Mouse (Mus musculus): ENCODE results near the gene Zfp3. TPM values are rescaled to one million over a fixed set of nuclear protein-coding genes. Genes with fewer than 3 reads are reported as not detected.

Zfp3 gene
- polyA plus RNA-seq, 1 experiment from 2014 or later: 2.2 TPM

DNA sequence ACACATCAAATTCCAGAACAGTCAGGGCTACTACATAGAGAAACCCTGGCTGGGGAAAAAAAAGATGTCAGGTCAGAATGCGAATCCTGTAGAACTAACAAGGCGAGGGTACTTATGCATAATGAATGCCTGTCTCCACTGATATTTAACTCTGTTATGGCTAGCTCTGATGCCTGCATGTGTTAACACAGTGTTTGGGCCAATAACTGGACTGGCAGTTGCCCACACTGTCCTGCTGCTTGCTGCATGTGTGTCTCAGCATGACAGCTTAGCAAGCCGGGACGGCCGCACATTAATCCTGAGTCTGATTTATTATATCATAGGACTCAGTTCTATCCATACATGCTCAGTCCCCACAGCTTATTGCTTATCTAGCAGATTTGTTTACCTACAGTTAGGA, 47.0 kb downstream of the Zfp3 start:
- Histone ChIP-seq H3K27ac (no peak overlapping the region), H3K9ac (no peak overlapping the region), H3K36me3 (no peaks in the 10 kb centered on the region), H3K4me1 (no peaks in the 10 kb centered on the region), H3K9me3 (replicated peaks) (no peaks in the 10 kb centered on the region), H3K4me3 (no peak overlapping the region), H3K27me3 (replicated peaks) (no peaks in the 10 kb centered on the region), H3K4me2 (no peak overlapping the region)
- ATAC-seq: no peak
- 85% methylated on average over 5 of the region's 5 CpGs for WGBS (ENCODE audit: insufficient replicate concordance)

DNA sequence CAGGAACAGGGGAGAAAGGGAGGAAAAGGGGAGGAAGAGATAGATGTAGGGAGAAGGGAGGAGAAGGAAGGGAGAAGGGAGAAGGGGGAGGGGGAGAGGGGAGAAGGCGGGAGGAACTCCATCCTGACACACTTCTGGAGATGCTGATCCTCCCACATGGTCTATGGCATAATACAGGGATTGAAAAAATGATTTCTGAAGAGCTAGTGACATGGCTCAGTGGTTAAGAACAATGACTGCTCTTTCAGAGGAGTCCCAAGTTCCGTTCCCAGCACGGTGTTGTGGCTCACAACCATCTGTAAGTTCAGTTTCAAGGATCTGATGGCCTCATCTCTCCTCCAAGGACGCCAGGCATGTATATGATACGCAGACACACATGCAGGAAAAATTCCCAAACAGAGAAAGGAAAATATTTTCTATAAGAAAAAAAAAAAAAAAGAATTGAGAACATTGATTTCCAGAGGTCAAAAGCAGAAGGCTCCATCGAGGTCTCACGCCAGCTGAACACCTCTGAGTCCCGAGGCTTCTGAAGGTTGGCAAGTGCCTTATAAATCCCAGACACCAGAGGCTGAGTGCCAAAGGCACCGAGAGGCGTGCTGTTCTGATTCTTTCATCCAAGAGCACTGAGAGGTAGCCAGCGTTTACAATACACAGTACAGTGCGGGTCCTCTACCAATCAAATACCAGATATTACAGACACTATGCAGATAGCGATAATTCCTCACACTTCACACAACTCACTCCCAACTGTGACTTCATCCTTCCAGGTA, 47.6 kb downstream of the Zfp3 start:
- H3K27ac ChIP-seq: no peak overlapping the region
- 67% methylated on average over 13 of the region's 13 CpGs for WGBS (ENCODE audit: insufficient replicate concordance)
- H3K9me3 ChIP-seq (replicated peaks): no peaks in the 10 kb centered on the region
- no peak for ATAC-seq
- no peaks in the 10 kb centered on the region for H3K27me3 ChIP-seq (replicated peaks)
- no peak overlapping the region for H3K4me2 ChIP-seq
- no peaks in the 10 kb centered on the region for H3K36me3 ChIP-seq
- no peak overlapping the region for H3K4me3 ChIP-seq
- H3K9ac ChIP-seq: no peak overlapping the region
- H3K4me1 ChIP-seq: no peaks in the 10 kb centered on the region

DNA sequence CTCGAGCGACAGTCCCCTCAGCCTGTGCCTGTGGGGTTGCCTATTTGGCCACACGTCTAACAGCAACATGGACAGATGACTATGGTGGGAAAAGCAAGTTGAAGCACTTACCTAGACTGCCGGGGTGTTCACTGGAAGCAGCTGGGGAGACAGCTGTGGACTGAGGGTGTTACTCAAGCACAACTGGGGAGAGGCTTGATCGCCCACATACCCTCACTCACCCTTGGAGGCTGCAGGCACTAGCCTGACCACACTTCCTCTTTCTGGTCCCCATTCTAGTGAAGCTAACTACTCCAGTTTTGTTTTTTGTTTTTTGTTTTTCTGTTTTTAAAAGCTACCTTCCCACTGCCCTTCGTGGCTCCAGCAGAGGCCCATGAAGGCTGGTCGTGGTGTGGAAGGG, 48.4 kb downstream of the Zfp3 start, which contains the start of gene Scimp:
Gene Scimp, minus strand, starts transcription at position 222 of the 400 bp plus-strand sequence.
- Histone ChIP-seq H3K36me3 (no peaks in the 10 kb centered on the region), H3K27ac (no peak within 1 kb of the TSS), H3K4me3 (no peak within 1 kb of the TSS), H3K9me3 (replicated peaks) (no peaks in the 10 kb centered on the region), H3K27me3 (replicated peaks) (no peaks in the 10 kb centered on the region), H3K4me2 (no peak within 1 kb of the TSS), H3K4me1 (no peaks in the 10 kb centered on the region), H3K9ac (no peak within 1 kb of the TSS)
- 39% methylated on average over 7 of the region's 7 CpGs for WGBS (ENCODE audit: insufficient replicate concordance)
- no peak for ATAC-seq

DNA sequence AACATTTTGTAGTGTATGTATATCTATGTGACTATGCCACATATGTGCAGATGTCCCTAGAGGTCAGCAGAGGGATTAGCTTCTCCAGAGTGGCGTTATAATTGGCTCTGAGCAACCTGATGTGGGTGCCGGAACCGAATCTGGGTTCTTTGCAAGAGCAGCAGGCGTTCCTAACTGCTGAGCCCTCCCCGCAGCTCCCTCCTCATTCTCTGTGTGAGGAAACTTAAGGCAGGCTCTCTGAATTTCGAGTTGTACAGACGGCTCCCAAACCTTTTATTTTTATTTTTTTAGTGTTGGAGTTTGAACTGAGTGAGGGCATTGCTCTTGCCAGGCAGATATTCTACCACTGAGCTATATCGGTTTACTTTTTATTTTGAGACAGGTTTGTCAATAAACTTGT, 51.1 kb downstream of the Zfp3 start:
- ATAC-seq: no peak
- Histone ChIP-seq H3K27me3 (replicated peaks) (0 out of 2 replicates have a peak, but pooled peaks cover under 1% of the 10 kb centered on the region), H3K4me1 (no peaks in the 10 kb centered on the region), H3K36me3 (no peaks in the 10 kb centered on the region), H3K27ac (no peak overlapping the region), H3K4me3 (no peak overlapping the region), H3K9me3 (replicated peaks) (no peaks in the 10 kb centered on the region), H3K4me2 (no peak overlapping the region), H3K9ac (no peak overlapping the region)
- WGBS (ENCODE audit: insufficient replicate concordance): 69% methylated on average over 8 of the region's 8 CpGs

DNA sequence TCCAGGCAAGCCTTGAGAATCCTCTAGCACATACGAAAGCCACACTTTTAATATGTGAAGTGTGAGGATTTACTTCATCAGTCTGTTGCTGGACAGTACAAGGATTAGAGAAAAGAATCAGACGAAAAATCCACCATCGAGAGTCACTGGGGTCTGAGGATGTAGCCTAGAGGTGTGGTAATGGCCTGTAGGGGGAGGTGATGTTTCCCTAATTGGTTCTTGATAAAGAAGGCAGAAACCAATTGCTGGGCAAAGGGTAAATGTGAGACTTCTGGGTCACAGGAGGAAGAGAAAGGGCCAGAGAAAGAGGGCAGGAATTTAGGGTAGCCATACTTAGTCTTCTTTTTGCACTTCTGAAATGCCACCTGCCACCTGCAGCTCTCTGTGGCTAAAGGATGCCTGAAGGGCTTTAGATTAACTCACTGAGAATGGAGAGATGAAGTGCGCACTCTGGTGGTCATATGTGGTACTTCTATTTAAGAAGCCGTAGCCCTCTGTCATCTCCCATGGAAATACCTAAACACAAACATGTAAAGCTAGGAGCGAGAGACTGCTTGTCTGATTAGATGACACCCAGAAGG, 51.6 kb downstream of the Zfp3 start:
- 22% methylated on average over 6 of the region's 6 CpGs for WGBS (ENCODE audit: insufficient replicate concordance)
- Histone ChIP-seq H3K4me2 (no peak overlapping the region), H3K4me3 (no peak overlapping the region), H3K27ac (no peak overlapping the region), H3K9ac (no peak overlapping the region), H3K27me3 (replicated peaks) (0 out of 2 replicates have a peak, but pooled peaks cover 2% of the 10 kb centered on the region), H3K36me3 (no peaks in the 10 kb centered on the region), H3K4me1 (no peaks in the 10 kb centered on the region), H3K9me3 (replicated peaks) (no peaks in the 10 kb centered on the region)
- ATAC-seq: no peak

DNA sequence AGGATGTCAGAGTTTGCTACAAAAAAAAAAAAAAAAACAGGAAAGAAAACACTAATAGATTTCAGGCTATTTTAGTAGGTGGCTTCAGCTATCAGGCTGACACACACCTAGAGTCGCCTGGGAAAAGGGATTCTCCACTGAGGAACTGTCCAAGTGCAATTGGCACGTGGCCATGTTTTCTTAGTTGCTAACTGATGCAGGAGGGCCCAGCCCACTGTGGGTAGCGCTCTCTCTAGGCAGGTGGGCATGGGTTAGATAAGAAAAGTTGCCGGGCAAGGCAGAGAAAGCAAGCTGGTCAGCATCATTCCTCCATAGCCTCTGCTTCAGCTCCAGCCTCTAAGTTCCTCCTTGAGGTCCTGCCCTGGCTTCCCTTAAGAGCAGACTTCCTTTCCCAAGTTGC, 52.8 kb downstream of the Zfp3 start:
- ATAC-seq: no peak
- Histone ChIP-seq H3K4me1 (no peaks in the 10 kb centered on the region), H3K4me3 (no peak overlapping the region), H3K27ac (no peak overlapping the region), H3K9me3 (replicated peaks) (no peaks in the 10 kb centered on the region), H3K27me3 (replicated peaks) (0 out of 2 replicates have a peak, but pooled peaks cover 2% of the 10 kb centered on the region), H3K36me3 (no peaks in the 10 kb centered on the region), H3K9ac (no peak overlapping the region), H3K4me2 (no peak overlapping the region)
- 47% methylated on average over 4 of the region's 4 CpGs for WGBS (ENCODE audit: insufficient replicate concordance)

DNA sequence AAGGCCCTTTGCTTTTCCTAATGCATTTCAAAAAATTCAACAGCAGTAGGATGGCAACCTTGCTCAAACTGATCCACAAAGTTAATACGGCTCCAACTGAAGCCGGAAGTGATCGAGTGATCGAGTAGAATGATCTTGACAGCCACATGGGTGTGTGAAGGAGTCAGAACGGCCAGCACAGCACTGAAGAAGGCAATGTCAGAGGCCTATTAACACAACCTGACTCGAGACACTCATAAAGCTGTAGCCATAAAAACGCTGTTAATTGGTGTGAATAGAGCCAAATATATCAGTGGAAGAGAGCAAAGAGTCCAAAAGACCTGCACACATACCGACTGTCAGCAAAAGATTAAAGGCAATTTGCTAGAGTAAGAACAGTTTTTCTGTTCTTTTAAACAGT, 56.1 kb downstream of the Zfp3 start:
- H3K27ac ChIP-seq: no peak overlapping the region
- H3K9ac ChIP-seq: no peak overlapping the region
- peaks cover 6% of the 10 kb centered on the region; the same call in 1 of the 2 replicates for H3K4me1 ChIP-seq
- no peaks in the 10 kb centered on the region for H3K9me3 ChIP-seq (replicated peaks)
- ATAC-seq: no peak
- H3K27me3 ChIP-seq (replicated peaks): 0 out of 2 replicates have a peak, but pooled peaks cover 6% of the 10 kb centered on the region
- H3K4me2 ChIP-seq: no peak overlapping the region
- no peaks in the 10 kb centered on the region for H3K36me3 ChIP-seq
- no peak overlapping the region for H3K4me3 ChIP-seq
- WGBS (ENCODE audit: insufficient replicate concordance): 69% methylated on average over 8 of the region's 8 CpGs

DNA sequence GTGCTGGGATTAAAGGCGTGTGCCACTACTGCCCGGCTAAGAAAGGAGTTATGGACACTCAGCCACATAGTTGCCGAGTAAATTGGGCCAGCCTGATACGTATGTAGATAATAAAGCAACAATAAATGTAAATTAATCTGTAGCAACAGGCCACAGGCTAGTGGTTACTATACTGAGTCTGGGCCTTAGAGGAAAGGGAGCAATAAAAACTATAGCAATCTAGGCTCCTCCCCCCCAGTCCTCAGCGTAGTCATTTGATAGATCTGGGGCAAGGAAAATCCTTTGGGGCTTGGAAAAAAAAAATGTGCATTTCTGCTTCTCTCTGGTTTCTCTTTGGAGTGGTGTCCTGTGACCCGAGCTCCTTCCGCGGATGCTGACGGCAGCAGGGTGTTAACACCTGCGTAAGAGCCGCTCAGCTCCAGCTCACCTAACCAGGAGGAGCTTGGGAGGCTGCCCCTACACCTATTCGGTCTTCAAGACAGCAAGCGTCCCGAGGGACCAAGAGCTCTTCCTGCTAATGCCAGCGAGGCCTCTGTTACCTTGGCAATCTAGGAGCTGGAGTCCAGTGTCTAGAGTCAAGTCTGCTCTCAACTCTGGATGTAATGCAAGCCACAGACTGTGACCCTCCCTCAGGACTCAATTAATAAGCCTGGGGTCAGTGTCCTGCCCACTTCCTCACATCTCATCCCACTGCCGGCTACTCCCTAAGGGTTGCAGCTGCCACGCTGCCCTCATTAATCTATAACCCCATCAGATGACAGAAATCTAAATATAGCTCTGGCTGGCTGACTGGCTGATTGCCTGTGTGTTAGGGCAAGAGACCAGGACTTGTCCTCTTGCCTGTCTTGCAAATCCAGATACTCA, 58.0 kb downstream of the Zfp3 start:
- H3K36me3 ChIP-seq: no peaks in the 10 kb centered on the region
- peaks cover 6% of the 10 kb centered on the region; the same call in 1 of the 2 replicates for H3K4me1 ChIP-seq
- 49% methylated on average over 17 of the region's 17 CpGs for WGBS (ENCODE audit: insufficient replicate concordance)
- no peak overlapping the region for H3K4me3 ChIP-seq
- H3K4me2 ChIP-seq: no peak overlapping the region
- ATAC-seq: 0 out of 2 replicates have a peak, but pooled peaks have one; percentile 21
- H3K9me3 ChIP-seq (replicated peaks): no peaks in the 10 kb centered on the region
- H3K27ac ChIP-seq: no peak overlapping the region
- H3K27me3 ChIP-seq (replicated peaks): 0 out of 2 replicates have a peak, but pooled peaks cover 6% of the 10 kb centered on the region
- H3K9ac ChIP-seq: no peak overlapping the region

Small RNAs within 50 kb of the gene (microRNA-seq; reads per million reads assigned to microRNA genes)
- not detected for gene Gm22760

Other genes with a start within 250 kb of the Zfp3 start
- 0.42 and 0.44 TPM in 2 replicates for gene Vmo1, start 249.6 kb upstream of the Zfp3 start, polyA plus RNA-seq (2016; fragmentation: Nextera tagmentation; extraction: Ambion mirVana)
- gene Gltpd2, start 245.0 kb upstream of the Zfp3 start, polyA plus RNA-seq (2016; fragmentation: Nextera tagmentation; extraction: Ambion mirVana): 15.3 and 17.5 TPM in 2 replicates
- gene Psmb6, start 238.8 kb upstream of the Zfp3 start, polyA plus RNA-seq (2016; fragmentation: Nextera tagmentation; extraction: Ambion mirVana): 415 and 437 TPM in 2 replicates
- not detected in 2 replicates for gene Gm40193, start 231.3 kb upstream of the Zfp3 start, polyA plus RNA-seq (2016; fragmentation: Nextera tagmentation; extraction: Ambion mirVana)
- gene Pld2, start 224.1 kb upstream of the Zfp3 start, polyA plus RNA-seq (2016; fragmentation: Nextera tagmentation; extraction: Ambion mirVana): 2.0 and 2.6 TPM in 2 replicates
- gene Mink1, start 201.3 kb upstream of the Zfp3 start, polyA plus RNA-seq (2016; fragmentation: Nextera tagmentation; extraction: Ambion mirVana): 8.3 and 8.7 TPM in 2 replicates
- not detected in 2 replicates for gene 4930544D05Rik, start 148.4 kb upstream of the Zfp3 start, polyA plus RNA-seq (2016; fragmentation: Nextera tagmentation; extraction: Ambion mirVana)
- not detected in 2 replicates for gene Chrne, start 145.0 kb upstream of the Zfp3 start, polyA plus RNA-seq (2016; fragmentation: Nextera tagmentation; extraction: Ambion mirVana)
- gene Gp1ba, start 125.1 kb upstream of the Zfp3 start, polyA plus RNA-seq (2016; fragmentation: Nextera tagmentation; extraction: Ambion mirVana): 5.5 and 5.6 TPM in 2 replicates
- 73.6 and 86.1 TPM in 2 replicates for gene Rnf167, start 117.0 kb upstream of the Zfp3 start, polyA plus RNA-seq (2016; fragmentation: Nextera tagmentation; extraction: Ambion mirVana)
- 77.3 and 83.3 TPM in 2 replicates for gene Slc25a11, start 116.7 kb upstream of the Zfp3 start, polyA plus RNA-seq (2016; fragmentation: Nextera tagmentation; extraction: Ambion mirVana)
- gene Pfn1, start 109.6 kb upstream of the Zfp3 start, polyA plus RNA-seq (2016; fragmentation: Nextera tagmentation; extraction: Ambion mirVana): 1,519 and 1,532 TPM in 2 replicates
- gene Eno3, start 107.0 kb upstream of the Zfp3 start, polyA plus RNA-seq (2016; fragmentation: Nextera tagmentation; extraction: Ambion mirVana): 6.7 and 7.6 TPM in 2 replicates
- 76.8 and 84.5 TPM in 2 replicates for gene Spag7, start 94.8 kb upstream of the Zfp3 start, polyA plus RNA-seq (2016; fragmentation: Nextera tagmentation; extraction: Ambion mirVana)
- 6.1 and 6.4 TPM in 2 replicates for gene Camta2, start 76.1 kb upstream of the Zfp3 start, polyA plus RNA-seq (2016; fragmentation: Nextera tagmentation; extraction: Ambion mirVana)
- gene Inca1, start 64.1 kb upstream of the Zfp3 start, polyA plus RNA-seq (2016; fragmentation: Nextera tagmentation; extraction: Ambion mirVana): 0.41 and 0.97 TPM in 2 replicates
- 1.0 and 1.1 TPM in 2 replicates for gene Kif1c, start 63.7 kb upstream of the Zfp3 start, polyA plus RNA-seq (2016; fragmentation: Nextera tagmentation; extraction: Ambion mirVana)
- gene Scimp, start 48.4 kb downstream of the Zfp3 start, polyA plus RNA-seq (2016; fragmentation: Nextera tagmentation; extraction: Ambion mirVana): 0.26 and 0.41 TPM in 2 replicates
- 21.1 and 23.0 TPM in 2 replicates for gene Rabep1, start 80.6 kb downstream of the Zfp3 start, polyA plus RNA-seq (2016; fragmentation: Nextera tagmentation; extraction: Ambion mirVana)
- 81.9 and 87.2 TPM in 2 replicates for gene Nup88, start 205.8 kb downstream of the Zfp3 start, polyA plus RNA-seq (2016; fragmentation: Nextera tagmentation; extraction: Ambion mirVana)
- gene Rpain, start 206.0 kb downstream of the Zfp3 start, polyA plus RNA-seq (2016; fragmentation: Nextera tagmentation; extraction: Ambion mirVana): 104 and 105 TPM in 2 replicates
- 352 and 380 TPM in 2 replicates for gene C1qbp, start 218.8 kb downstream of the Zfp3 start, polyA plus RNA-seq (2016; fragmentation: Nextera tagmentation; extraction: Ambion mirVana)
- 15.3 and 16.3 TPM in 2 replicates for gene Dhx33, start 240.2 kb downstream of the Zfp3 start, polyA plus RNA-seq (2016; fragmentation: Nextera tagmentation; extraction: Ambion mirVana)